Mouse (Mus musculus) CH12.LX (cell line): ENCODE data around the gene Mettl11b. TPM values are rescaled to one million over a fixed set of nuclear protein-coding genes. Genes with fewer than 3 reads are reported as not detected.

Experiments
- DNase-seq: peaks from one replicate; pipeline ENCODE4 v3.0.0-alpha.2; 2013; ENCODE audit errors: extremely low read depth
- H3K27ac ChIP-seq: 2 replicates; pipeline ENCODE4 v1.5.1; 2012; ENCODE audit warnings: low read depth, mild to moderate bottlenecking, control low read depth, moderate library complexity; ENCODE audit not compliant: insufficient read depth
- H3K27me3 ChIP-seq: replicated peaks from 2 replicates; pipeline ENCODE3; 2012; ENCODE audit warnings: inconsistent platforms
- H3K36me3 ChIP-seq, 2 experiments: replicated peaks in 1 of 2; 2 replicates each; pipeline versions ENCODE3 to v1.6.1; 2012; ENCODE audit warnings: inconsistent platforms in 1 of 2, low read length in 1 of 2, mild to moderate bottlenecking in 1 of 2, mixed read lengths in 1 of 2, moderate library complexity in 1 of 2; ENCODE audit not compliant: control insufficient read depth in 1 of 2, insufficient read depth in 1 of 2
- H3K4me1 ChIP-seq, 2 experiments: 2 replicates each; pipeline ENCODE4 v1.6.1; 2012; ENCODE audit warnings: inconsistent platforms in 1 of 2, moderate library complexity in 1 of 2; ENCODE audit not compliant: insufficient read depth in 2 of 2, control insufficient read depth in 1 of 2
- H3K4me2 ChIP-seq: 2 replicates; pipeline ENCODE4 v1.6.1; 2012; ENCODE audit warnings: low read depth, mild to moderate bottlenecking, control low read depth; ENCODE audit not compliant: poor library complexity, insufficient read depth, severe bottlenecking
- H3K4me3 ChIP-seq, 3 experiments: fragments of 150-350 bp in 1 of 3; sonication (generic) in 1 of 3; replicated peaks in 1 of 3; 2 replicates each; pipeline versions ENCODE3 to v1.5.1; 2011 to 2012; ENCODE audit warnings: low read depth in 2 of 3, low read length in 2 of 3, mild to moderate bottlenecking in 2 of 3, moderate library complexity in 2 of 3, control low read depth in 1 of 3, improper control_type of control experiment in 1 of 3, inconsistent platforms in 1 of 3, mixed read lengths in 1 of 3; ENCODE audit not compliant: poor library complexity in 1 of 3
- H3K79me2 ChIP-seq: replicated peaks from 2 replicates; pipeline ENCODE4 v1.6.1; 2012; ENCODE audit warnings: mild to moderate bottlenecking, moderate library complexity; ENCODE audit not compliant: control insufficient read depth, poor library complexity, insufficient read depth, severe bottlenecking; ENCODE audit errors: extremely low read depth
- H3K9ac ChIP-seq: 2 replicates; pipeline ENCODE4 v1.6.1; 2012; ENCODE audit warnings: low read depth, mild to moderate bottlenecking, control low read depth, moderate library complexity; ENCODE audit not compliant: insufficient read depth
- H3K9me3 ChIP-seq: replicated peaks from 2 replicates; pipeline ENCODE3; 2012; ENCODE audit warnings: low read length, inconsistent platforms, mixed read lengths
- BHLHE40 ChIP-seq: IDR thresholded peaks from 2 replicates; pipeline ENCODE4 v1.6.1; 2011; ENCODE audit warnings: mild to moderate bottlenecking, low read depth, low read length, improper control_type of control experiment
- CHD1 ChIP-seq: IDR thresholded peaks from 2 replicates; pipeline ENCODE4 v1.6.1; 2012; ENCODE audit warnings: low read depth, low read length, improper control_type of control experiment, inconsistent platforms
- CTCF ChIP-seq, 2 experiments: IDR thresholded peaks in 1 of 2; conservative IDR thresholded peaks in 1 of 2; 2 replicates each; pipeline ENCODE4 v1.5.1; 2011 to 2012; ENCODE audit warnings: low read depth in 2 of 2, low read length in 2 of 2, improper control_type of control experiment in 1 of 2, inconsistent platforms in 1 of 2, mild to moderate bottlenecking in 1 of 2, moderate library complexity in 1 of 2
- E2F4 ChIP-seq: IDR thresholded peaks from 2 replicates; pipeline ENCODE4 v1.6.1; 2011; ENCODE audit warnings: low read depth, low read length, improper control_type of control experiment; ENCODE audit not compliant: insufficient replicate concordance
- ELF1 ChIP-seq: IDR thresholded peaks from 2 replicates; pipeline ENCODE4 v1.6.1; 2014; ENCODE audit warnings: low read depth, mild to moderate bottlenecking, inconsistent platforms, low read length, improper control_type of control experiment
- GABPA ChIP-seq: IDR thresholded peaks from 2 replicates; pipeline ENCODE4 v1.6.1; 2012; ENCODE audit warnings: low read depth, low read length, improper control_type of control experiment, inconsistent platforms; ENCODE audit not compliant: insufficient replicate concordance
- HCFC1 ChIP-seq: IDR thresholded peaks from 2 replicates; pipeline ENCODE4 v1.6.1; 2012; ENCODE audit warnings: low read depth, mild to moderate bottlenecking, inconsistent platforms, low read length, improper control_type of control experiment
- IRF4 ChIP-seq: IDR thresholded peaks from 2 replicates; pipeline ENCODE4 v1.6.1; 2014; ENCODE audit warnings: low read depth, mild to moderate bottlenecking, inconsistent platforms, low read length, improper control_type of control experiment
- JUN ChIP-seq: IDR thresholded peaks from 2 replicates; pipeline ENCODE4 v1.6.1; 2011; ENCODE audit warnings: low read depth, mild to moderate bottlenecking, low read length, improper control_type of control experiment, moderate library complexity; ENCODE audit not compliant: insufficient read depth
- KAT2A ChIP-seq: IDR thresholded peaks from 2 replicates; pipeline ENCODE4 v1.6.1; 2012; ENCODE audit warnings: low read length, improper control_type of control experiment, inconsistent platforms; ENCODE audit not compliant: insufficient replicate concordance
- MAFK ChIP-seq: IDR thresholded peaks from 2 replicates; pipeline ENCODE4 v1.6.1; 2011; ENCODE audit warnings: low read length, improper control_type of control experiment; ENCODE audit not compliant: insufficient replicate concordance
- MAX ChIP-seq: IDR thresholded peaks from 2 replicates; pipeline ENCODE4 v1.6.1; 2011; ENCODE audit warnings: low read length, improper control_type of control experiment
- MAZ ChIP-seq: IDR thresholded peaks from 2 replicates; pipeline ENCODE4 v1.6.1; 2012; ENCODE audit warnings: low read depth, mild to moderate bottlenecking, inconsistent platforms, low read length, improper control_type of control experiment, moderate library complexity
- MEF2A ChIP-seq: IDR thresholded peaks from 2 replicates; pipeline ENCODE4 v1.6.1; 2014; ENCODE audit warnings: low read depth, mild to moderate bottlenecking, inconsistent platforms, low read length, improper control_type of control experiment, borderline replicate concordance
- MXI1 ChIP-seq: IDR thresholded peaks from 2 replicates; pipeline ENCODE4 v1.6.1; 2011; ENCODE audit warnings: mild to moderate bottlenecking, low read depth, low read length, improper control_type of control experiment
- NELFE ChIP-seq: IDR thresholded peaks from 2 replicates; pipeline ENCODE4 v1.6.1; 2011; ENCODE audit warnings: low read depth, low read length, improper control_type of control experiment
- NRF1 ChIP-seq: IDR thresholded peaks from 2 replicates; pipeline ENCODE4 v1.6.1; 2014; ENCODE audit warnings: low read depth, mild to moderate bottlenecking, inconsistent platforms, low read length, improper control_type of control experiment, moderate library complexity
- PAX5 ChIP-seq: IDR thresholded peaks from 2 replicates; pipeline ENCODE4 v1.6.1; 2012; ENCODE audit warnings: low read length, inconsistent platforms, mixed read lengths
- POLR2AphosphoS2 ChIP-seq: IDR thresholded peaks from 2 replicates; pipeline ENCODE4 v1.6.1; 2011; ENCODE audit warnings: low read depth, low read length, improper control_type of control experiment
- RCOR1 ChIP-seq: conservative IDR thresholded peaks from 2 replicates; pipeline ENCODE4 v1.6.1; 2012; ENCODE audit warnings: low read depth, mild to moderate bottlenecking, inconsistent platforms, low read length, improper control_type of control experiment
- SMC3 ChIP-seq: IDR thresholded peaks from 2 replicates; pipeline ENCODE4 v1.6.1; 2011; ENCODE audit warnings: low read depth, low read length, improper control_type of control experiment
- TBP ChIP-seq: conservative IDR thresholded peaks from 2 replicates; pipeline ENCODE4 v1.6.1; 2011; ENCODE audit warnings: low read depth, low read length, improper control_type of control experiment
- TCF12 ChIP-seq: IDR thresholded peaks from 2 replicates; pipeline ENCODE4 v1.6.1; 2014; ENCODE audit warnings: low read depth, mild to moderate bottlenecking, inconsistent platforms, low read length, improper control_type of control experiment
- USF1 ChIP-seq: IDR thresholded peaks from 2 replicates; pipeline ENCODE4 v1.6.1; 2014; ENCODE audit warnings: low read depth, mild to moderate bottlenecking, inconsistent platforms, low read length, improper control_type of control experiment
- USF2 ChIP-seq: conservative IDR thresholded peaks from 2 replicates; pipeline ENCODE4 v1.6.1; 2011; ENCODE audit warnings: low read depth, low read length, improper control_type of control experiment
- ZC3H11A ChIP-seq: IDR thresholded peaks from 2 replicates; pipeline ENCODE4 v1.6.1; 2012; ENCODE audit warnings: low read depth, mild to moderate bottlenecking, inconsistent platforms, low read length, improper control_type of control experiment
- ZMIZ1 ChIP-seq: IDR thresholded peaks from 2 replicates; pipeline ENCODE4 v1.6.1; 2012; ENCODE audit warnings: low read depth, mild to moderate bottlenecking, inconsistent platforms, low read length, improper control_type of control experiment
- dilution Hi-C: fragments of 300-500 bp; cut with MboI; formaldehyde crosslinking; loops from 2 replicates; pipeline ENCODE4 v1.14.3; 2020; ENCODE audit warnings: low sequenced_read_pairs; ENCODE audit not compliant: extremely low pct_unique_long_range_greater_than_20kb, extremely low pct_ligation_motif_present
- in situ Hi-C: fragments of 300-500 bp; cut with MboI; formaldehyde crosslinking; loops from 3 replicates; pipeline ENCODE4 v1.14.3; 2019; ENCODE audit warnings: low sequenced_read_pairs, low pct_ligation_motif_present, low pct_unique_long_range_greater_than_20kb, mixed read lengths
- polyA plus RNA-seq: library from polyadenylated mRNA; unstranded; fragments of >175 nt; gene quantifications from 2 replicates; pipeline ENCODE4 v1.2.1, GENCODE M21; 2012; ENCODE audit warnings: low read depth; ENCODE audit not compliant: insufficient read length
- total RNA-seq, 2 experiments: library from RNA; depleted of rRNA; stranded (reverse); fragments of 300-350 nt in 1 of 2; fragments of >200 nt in 1 of 2; gene quantifications; 2 replicates each; pipeline ENCODE4 v1.2.3; 2012 to 2014

The Mettl11b gene
- total and polyA plus RNA-seq, 3 experiments: not detected

GRCm38 (mm10) chr1:163708618-163709017 is 16.4 kb downstream of the Mettl11b start:
- no peak overlapping the region for H3K4me3 ChIP-seq
- TF ChIP-seq KAT2A: no peak
- no peak for TF ChIP-seq MEF2A
- TF ChIP-seq MAZ: no peak
- no peak for TF ChIP-seq CHD1
- no peak for TF ChIP-seq ELF1
- no peak for TF ChIP-seq USF1
- TF ChIP-seq CTCF (conservative IDR thresholded peaks at IDR 0.05 in 1 of 2, IDR thresholded peaks at IDR 0.05 in 1 of 2; ENCODE audit: low read depth in 2 of 2, low read length in 2 of 2): no peak
- no peak for TF ChIP-seq TCF12
- TF ChIP-seq TBP: no peak
- TF ChIP-seq IRF4: no peak
- no peak for TF ChIP-seq E2F4
- TF ChIP-seq ZMIZ1: no peak
- TF ChIP-seq JUN: no peak
- TF ChIP-seq HCFC1: no peak
- TF ChIP-seq USF2: no peak
- no peak for TF ChIP-seq SMC3
- no peak for TF ChIP-seq NRF1
- no peak for TF ChIP-seq MXI1
- no peak for DNase-seq
- dilution Hi-C loops (no loop called here), in situ Hi-C loops (no loop called here)
- no peaks in the 10 kb centered on the region for H3K27me3 ChIP-seq
- H3K9me3 ChIP-seq: no peaks in the 10 kb centered on the region
- no peaks in the 10 kb centered on the region for H3K4me1 ChIP-seq
- no peak overlapping the region for H3K27ac ChIP-seq
- H3K36me3 ChIP-seq: no peaks in the 10 kb centered on the region
- H3K79me2 ChIP-seq: no peaks in the 10 kb centered on the region
- no peak overlapping the region for H3K4me2 ChIP-seq
- no peak overlapping the region for H3K9ac ChIP-seq

- no peak overlapping the region for H3K27ac ChIP-seq
- TF ChIP-seq GABPA (no peak), NRF1 (no peak), CTCF (conservative IDR thresholded peaks at IDR 0.05 in 1 of 2, IDR thresholded peaks at IDR 0.05 in 1 of 2; ENCODE audit: low read depth in 2 of 2, low read length in 2 of 2) (no peak), MAFK (no peak), POLR2AphosphoS2 (no peak), IRF4 (no peak), KAT2A (no peak), USF1 (no peak), BHLHE40 (no peak), E2F4 (no peak), ZC3H11A (no peak), MAX (no peak), PAX5 (no peak), ELF1 (no peak), HCFC1 (no peak), NELFE (no peak), RCOR1 (no peak)
- TF ChIP-seq, all 38 proteins: peak for 0
- no peaks in the 10 kb centered on the region for H3K79me2 ChIP-seq
- in situ Hi-C loops: no loop called here
- no peaks in the 10 kb centered on the region for H3K27me3 ChIP-seq
- no peak overlapping the region for H3K4me2 ChIP-seq
- H3K36me3 ChIP-seq: no peaks in the 10 kb centered on the region
- H3K9ac ChIP-seq: no peak overlapping the region
- H3K9me3 ChIP-seq: no peaks in the 10 kb centered on the region
- H3K4me3 ChIP-seq: no peak overlapping the region
- DNase-seq: no peak
- H3K4me1 ChIP-seq: peaks cover 0 to 4% of the 10 kb centered on the region in 2 experiments; a peak in 2 of 4 replicates
- dilution Hi-C loops: no loop called here
Measured at GRCm38 (mm10) chr1:163700571-163700970, 24.5 kb downstream of the Mettl11b start.
